In genomic region chr17:67351423-67351822, GRCm38 (mm10) we compare ENCODE assay signal across 9 mouse cellular contexts. TPM values are rescaled to one million over a fixed set of nuclear protein-coding genes. Genes with fewer than 3 reads are reported as not detected.
DNase-seq lines count a peak whose midpoint lies in the region; ATAC-seq lines count a peak whose summit lies in the region.
"Had no signal": no experiment of that assay in that cellular context is flagged by ENCODE, and none has a peak within 500 bp of the region (broad histone marks: within the 10 kb centered on the region; RNA-seq: fewer than 3 reads in every experiment).

No protein-coding gene starts in this region.

- ATAC-seq in forebrain, embryonic 13.5 days: no peak
- ATAC-seq in forebrain, embryonic 12.5 days (ENCODE audit: low FRiP score): no peak
- ATAC-seq in heart, embryonic 14.5 days (ENCODE audit: insufficient number of reproducible peaks, insufficient read depth, low FRiP score, low read depth): no peak
- ATAC-seq: CD4-positive, CD25-positive, alpha-beta regulatory T cell, adult 4 months had no signal

- no peaks in the 10 kb centered on the region for H3K9me3 ChIP-seq in forebrain, embryonic 13.5 days (replicated peaks)
- H3K9me3 ChIP-seq in forebrain, embryonic 12.5 days: no peaks in the 10 kb centered on the region
- 0 out of 2 replicates have a peak, but pooled peaks cover 4% of the 10 kb centered on the region for H3K9me3 ChIP-seq in heart, embryonic 14.5 days (ENCODE audit: control insufficient read depth, low read length)

- H3K4me1 ChIP-seq in forebrain, embryonic 13.5 days: peaks cover 17% of the 10 kb centered on the region
- peaks cover 17% of the 10 kb centered on the region for H3K4me1 ChIP-seq in forebrain, embryonic 12.5 days
- H3K4me1 ChIP-seq in heart, embryonic 14.5 days (ENCODE audit: control insufficient read depth in 2 of 2, insufficient read depth in 2 of 2, low read length in 2 of 2): peaks cover 3 to 12% of the 10 kb centered on the region in 2 experiments; a peak in 3 of 4 replicates

- DNase-seq in 3T3-L1 (ENCODE audit: low read depth, low spot score): peak; percentile 42
- peak; percentile 44 for DNase-seq in lung, postnatal 14 days
- no peak for DNase-seq in embryo, embryonic 9.5 days (ENCODE audit: extremely low spot score)
- DNase-seq in layer of hippocampus, adult 8-10 months (ENCODE audit: low spot score in 2 of 2): no peak
- DNase-seq in cerebellum, adult 11-12 months: no peak

- 72% methylated on average over 5 of the region's 5 CpGs for WGBS in forebrain, embryonic 13.5 days
- 71% methylated on average over 5 of the region's 5 CpGs for WGBS in forebrain, embryonic 12.5 days
- WGBS in heart, embryonic 14.5 days: 50% methylated on average over 5 of the region's 5 CpGs

- no peak overlapping the region for H3K4me3 ChIP-seq in forebrain, embryonic 13.5 days
- H3K4me3 ChIP-seq in forebrain, embryonic 12.5 days (replicated peaks): no peak overlapping the region
- peak overlapping the region; percentile 22 to 84 for H3K4me3 ChIP-seq in heart, embryonic 14.5 days (ENCODE audit: control insufficient read depth in 1 of 2, insufficient read depth in 1 of 2, low read depth in 1 of 2, low read length in 2 of 2)

- H3K36me3 ChIP-seq in forebrain, embryonic 13.5 days (ENCODE audit: poor library complexity, severe bottlenecking): no peaks in the 10 kb centered on the region
- H3K36me3 ChIP-seq in forebrain, embryonic 12.5 days (replicated peaks): no peaks in the 10 kb centered on the region
- H3K36me3 ChIP-seq in heart, embryonic 14.5 days (ENCODE audit: control insufficient read depth, insufficient read depth, low read length): no peaks in the 10 kb centered on the region

- H3K4me2 ChIP-seq in forebrain, embryonic 13.5 days: peak overlapping the region; percentile 27
- H3K4me2 ChIP-seq in forebrain, embryonic 12.5 days: no peak overlapping the region
- H3K4me2 ChIP-seq in heart, embryonic 14.5 days (ENCODE audit: low read length): peak overlapping the region; percentile 91

- peaks cover 28% of the 10 kb centered on the region for H3K27me3 ChIP-seq in forebrain, embryonic 13.5 days
- H3K27me3 ChIP-seq in forebrain, embryonic 12.5 days: peaks cover 34% of the 10 kb centered on the region
- H3K27me3 ChIP-seq in heart, embryonic 14.5 days (ENCODE audit: control insufficient read depth, insufficient read depth, low read length): no peaks in the 10 kb centered on the region

- no peak overlapping the region for H3K9ac ChIP-seq in forebrain, embryonic 13.5 days
- no peak overlapping the region for H3K9ac ChIP-seq in forebrain, embryonic 12.5 days
- 0 out of 2 replicates have a peak overlapping the region, but pooled peaks have one; percentile 31 for H3K9ac ChIP-seq in heart, embryonic 14.5 days (ENCODE audit: low read length)

- H3K27ac ChIP-seq in forebrain, embryonic 13.5 days: no peak overlapping the region
- H3K27ac ChIP-seq in forebrain, embryonic 12.5 days: no peak overlapping the region
- 0 out of 4 replicates have a peak overlapping the region, but pooled peaks of 1 of the 2 experiments have one; percentile 12 for H3K27ac ChIP-seq in heart, embryonic 14.5 days (replicated peaks in 1 of 2; ENCODE audit: control insufficient read depth in 1 of 2, insufficient read depth in 1 of 2, low read depth in 2 of 2, low read length in 2 of 2)

RNA-seq across cellular contexts. Expression of gene Ptprm, which starts 2.8 kb away (rescaled TPM):
- polyA plus RNA-seq in forebrain, embryonic 13.5 days (2015; fragmentation: Nextera tagmentation; extraction: Ambion mirVana): 5.7 and 7.1 TPM in 2 replicates
- polyA plus RNA-seq in forebrain, embryonic 12.5 days (2016; fragmentation: Nextera tagmentation; extraction: Ambion mirVana): 7.4 and 8.8 TPM in 2 replicates
- polyA plus RNA-seq in heart, embryonic 14.5 days (2014; fragmentation: Nextera tagmentation; extraction: Ambion mirVana): 19.5 and 20.4 TPM in 2 replicates
- 10 to 100 TPM; 24.6 to 31.6 (median 27.6) TPM for total RNA-seq in layer of hippocampus, adult 8-10 months (2022)
- polyA plus RNA-seq: CD4-positive, CD25-positive, alpha-beta regulatory T cell, adult 4 months had no signal

Comparison
In these comparisons a context has a peak if more than half of its experiments do, and no peak if none do; other contexts are left out.
1. H3K4me3 ChIP-seq: peak in heart, embryonic 14.5 days (2 of 2); none in forebrain, embryonic 13.5 days (single experiment) and forebrain, embryonic 12.5 days (single experiment).
2. DNase-seq: peak in 3T3-L1 (single experiment) and lung, postnatal 14 days (single experiment); none in embryo, embryonic 9.5 days (single experiment), layer of hippocampus, adult 8-10 months (0 of 2) and cerebellum, adult 11-12 months (single experiment).